Mouse (Mus musculus): Measurements from ENCODE around the gene Ntrk2. TPM values are rescaled to one million over a fixed set of nuclear protein-coding genes. Genes with fewer than 3 reads are reported as not detected.

The Ntrk2 gene
- polyA plus RNA-seq, 1 experiment from 2014 or later = 4.7 TPM

GRCm38 (mm10) chr13:58966466-58966865, 160.1 kb downstream of the Ntrk2 start:
- no peak overlapping the region for H3K4me2 ChIP-seq
- ATAC-seq (ENCODE audit: extremely low read depth, insufficient number of reproducible peaks, low FRiP score, low TSS enrichment) = no peak
- H3K4me3 ChIP-seq = no peak overlapping the region
- no peaks in the 10 kb centered on the region for H3K36me3 ChIP-seq
- H3K9me3 ChIP-seq = no peaks in the 10 kb centered on the region
- WGBS = 60% methylated on average over 3 of the region's 3 CpGs
- H3K4me1 ChIP-seq = peaks cover 7% of the 10 kb centered on the region
- no peaks in the 10 kb centered on the region for H3K27me3 ChIP-seq (replicated peaks)
- H3K9ac ChIP-seq = no peak overlapping the region
- H3K27ac ChIP-seq (replicated peaks) = no peak overlapping the region

GRCm38 (mm10) chr13:58968168-58968567, 161.8 kb downstream of the Ntrk2 start:
- H3K9me3 ChIP-seq = no peaks in the 10 kb centered on the region
- no peaks in the 10 kb centered on the region for H3K27me3 ChIP-seq (replicated peaks)
- no peak for ATAC-seq (ENCODE audit: extremely low read depth, insufficient number of reproducible peaks, low FRiP score, low TSS enrichment)
- H3K4me2 ChIP-seq = no peak overlapping the region
- no peak overlapping the region for H3K27ac ChIP-seq (replicated peaks)
- 28% methylated on average over 5 of the region's 5 CpGs for WGBS
- no peaks in the 10 kb centered on the region for H3K36me3 ChIP-seq
- H3K9ac ChIP-seq = no peak overlapping the region
- H3K4me3 ChIP-seq = no peak overlapping the region
- H3K4me1 ChIP-seq = peaks cover 13% of the 10 kb centered on the region

GRCm38 (mm10) chr13:58971449-58971903, 165.1 kb downstream of the Ntrk2 start:
- H3K4me3 ChIP-seq = no peak overlapping the region
- no peaks in the 10 kb centered on the region for H3K36me3 ChIP-seq
- no peaks in the 10 kb centered on the region for H3K9me3 ChIP-seq
- H3K27me3 ChIP-seq (replicated peaks) = no peaks in the 10 kb centered on the region
- H3K4me1 ChIP-seq = peaks cover 13% of the 10 kb centered on the region
- no peak overlapping the region for H3K27ac ChIP-seq (replicated peaks)
- no peak for ATAC-seq (ENCODE audit: extremely low read depth, insufficient number of reproducible peaks, low FRiP score, low TSS enrichment)
- H3K4me2 ChIP-seq = no peak overlapping the region
- no peak overlapping the region for H3K9ac ChIP-seq
- 51% methylated on average over 5 of the region's 5 CpGs for WGBS

GRCm38 (mm10) chr13:58972511-58972910, 166.1 kb downstream of the Ntrk2 start:
- no peak overlapping the region for H3K4me3 ChIP-seq
- no peak overlapping the region for H3K4me2 ChIP-seq
- H3K27ac ChIP-seq (replicated peaks) = no peak overlapping the region
- H3K27me3 ChIP-seq (replicated peaks) = no peaks in the 10 kb centered on the region
- no peak overlapping the region for H3K9ac ChIP-seq
- H3K9me3 ChIP-seq = no peaks in the 10 kb centered on the region
- WGBS = 36% methylated on average over 5 of the region's 5 CpGs
- ATAC-seq (ENCODE audit: extremely low read depth, insufficient number of reproducible peaks, low FRiP score, low TSS enrichment) = no peak
- peaks cover 13% of the 10 kb centered on the region for H3K4me1 ChIP-seq
- no peaks in the 10 kb centered on the region for H3K36me3 ChIP-seq

- no peak overlapping the region for H3K4me3 ChIP-seq
- no peak overlapping the region for H3K9ac ChIP-seq
- 59% methylated on average over 5 of the region's 5 CpGs for WGBS
- no peaks in the 10 kb centered on the region for H3K36me3 ChIP-seq
- no peak overlapping the region for H3K4me2 ChIP-seq
- no peaks in the 10 kb centered on the region for H3K27me3 ChIP-seq (replicated peaks)
- H3K9me3 ChIP-seq = no peaks in the 10 kb centered on the region
- ATAC-seq (ENCODE audit: extremely low read depth, insufficient number of reproducible peaks, low FRiP score, low TSS enrichment) = no peak
- no peak overlapping the region for H3K27ac ChIP-seq (replicated peaks)
- H3K4me1 ChIP-seq = peaks cover 4% of the 10 kb centered on the region
These were observed 190.1 kb downstream of the Ntrk2 start for GRCm38 (mm10) chr13:58996447-58996846.

GRCm38 (mm10) chr13:58997763-58998162, 191.4 kb downstream of the Ntrk2 start:
- H3K9ac ChIP-seq = no peak overlapping the region
- 86% methylated on average over 2 of the region's 2 CpGs for WGBS

GRCm38 (mm10) chr13:58999373-59000053, 193.1 kb downstream of the Ntrk2 start:
- ATAC-seq (ENCODE audit: extremely low read depth, insufficient number of reproducible peaks, low FRiP score, low TSS enrichment) = no peak
- Histone ChIP-seq H3K9me3 (no peaks in the 10 kb centered on the region), H3K27ac (replicated peaks) (no peak overlapping the region), H3K27me3 (replicated peaks) (no peaks in the 10 kb centered on the region), H3K36me3 (no peaks in the 10 kb centered on the region), H3K4me3 (no peak overlapping the region), H3K4me2 (no peak overlapping the region), H3K4me1 (peaks cover 4% of the 10 kb centered on the region), H3K9ac (no peak overlapping the region)
- 49% methylated on average over 11 of the region's 11 CpGs for WGBS

More at GRCm38 (mm10) chr13:58997763-58998162, 191.4 kb downstream of the Ntrk2 start:
- H3K4me2 ChIP-seq = no peak overlapping the region
- peaks cover 4% of the 10 kb centered on the region for H3K4me1 ChIP-seq
- no peaks in the 10 kb centered on the region for H3K36me3 ChIP-seq
- no peak overlapping the region for H3K4me3 ChIP-seq
- no peak for ATAC-seq (ENCODE audit: extremely low read depth, insufficient number of reproducible peaks, low FRiP score, low TSS enrichment)
- H3K27ac ChIP-seq (replicated peaks) = no peak overlapping the region
- H3K9me3 ChIP-seq = no peaks in the 10 kb centered on the region
- H3K27me3 ChIP-seq (replicated peaks) = no peaks in the 10 kb centered on the region

GRCm38 (mm10) chr13:59002943-59003806, 196.8 kb downstream of the Ntrk2 start:
- no peaks in the 10 kb centered on the region for H3K9me3 ChIP-seq
- no peak for ATAC-seq (ENCODE audit: extremely low read depth, insufficient number of reproducible peaks, low FRiP score, low TSS enrichment)
- 70% methylated on average over 12 of the region's 12 CpGs for WGBS
- H3K27ac ChIP-seq (replicated peaks) = no peak overlapping the region
- no peaks in the 10 kb centered on the region for H3K36me3 ChIP-seq
- no peak overlapping the region for H3K4me3 ChIP-seq
- H3K27me3 ChIP-seq (replicated peaks) = no peaks in the 10 kb centered on the region
- H3K9ac ChIP-seq = no peak overlapping the region
- no peaks in the 10 kb centered on the region for H3K4me1 ChIP-seq
- no peak overlapping the region for H3K4me2 ChIP-seq

- H3K27me3 ChIP-seq (replicated peaks) = no peaks in the 10 kb centered on the region
- no peaks in the 10 kb centered on the region for H3K36me3 ChIP-seq
- H3K4me2 ChIP-seq = no peak overlapping the region
- no peak overlapping the region for H3K27ac ChIP-seq (replicated peaks)
- no peak for ATAC-seq (ENCODE audit: extremely low read depth, insufficient number of reproducible peaks, low FRiP score, low TSS enrichment)
- H3K4me1 ChIP-seq = no peaks in the 10 kb centered on the region
- H3K9ac ChIP-seq = no peak overlapping the region
- no peak overlapping the region for H3K4me3 ChIP-seq
- WGBS = 64% methylated on average over 6 of the region's 6 CpGs
- H3K9me3 ChIP-seq = no peaks in the 10 kb centered on the region
These were observed 197.4 kb downstream of the Ntrk2 start for GRCm38 (mm10) chr13:59003807-59004173.

- 74% methylated on average over 6 of the region's 6 CpGs for WGBS
- H3K4me1 ChIP-seq = no peaks in the 10 kb centered on the region
- H3K27ac ChIP-seq (replicated peaks) = no peak overlapping the region
- no peak overlapping the region for H3K4me2 ChIP-seq
- no peaks in the 10 kb centered on the region for H3K36me3 ChIP-seq
- no peak overlapping the region for H3K4me3 ChIP-seq
- no peaks in the 10 kb centered on the region for H3K9me3 ChIP-seq
- H3K9ac ChIP-seq = no peak overlapping the region
- H3K27me3 ChIP-seq (replicated peaks) = no peaks in the 10 kb centered on the region
- ATAC-seq (ENCODE audit: extremely low read depth, insufficient number of reproducible peaks, low FRiP score, low TSS enrichment) = no peak
These were observed 198.2 kb downstream of the Ntrk2 start for GRCm38 (mm10) chr13:59004579-59004978.

GRCm38 (mm10) chr13:59009855-59010254, 203.5 kb downstream of the Ntrk2 start:
- WGBS = 69% methylated on average over 5 of the region's 5 CpGs
- no peak overlapping the region for H3K4me3 ChIP-seq
- no peak overlapping the region for H3K9ac ChIP-seq
- no peaks in the 10 kb centered on the region for H3K36me3 ChIP-seq
- H3K4me2 ChIP-seq = no peak overlapping the region
- H3K27me3 ChIP-seq (replicated peaks) = 0 out of 2 replicates have a peak, but pooled peaks cover 7% of the 10 kb centered on the region
- H3K9me3 ChIP-seq = no peaks in the 10 kb centered on the region
- ATAC-seq (ENCODE audit: extremely low read depth, insufficient number of reproducible peaks, low FRiP score, low TSS enrichment) = no peak
- H3K27ac ChIP-seq (replicated peaks) = no peak overlapping the region
- peaks cover 12% of the 10 kb centered on the region; the same call in 1 of the 2 replicates for H3K4me1 ChIP-seq
